ENCODE assay signal across 10 mouse cellular contexts in genomic region chr13:96435793-96436192, GRCm38 (mm10). TPM values are rescaled to one million over a fixed set of nuclear protein-coding genes. Genes with fewer than 3 reads are reported as not detected.
DNase-seq lines count a peak whose midpoint lies in the region; ATAC-seq and TF ChIP-seq lines count a peak whose summit lies in the region.
"Had no signal": no experiment of that assay in that cellular context is flagged by ENCODE, and none has a peak within 500 bp of the region (broad histone marks: within the 10 kb centered on the region; RNA-seq: fewer than 3 reads in every experiment).

No protein-coding gene starts in this region.

- peak; percentile 39 for TF ChIP-seq CTCF in heart, postnatal 0 days (IDR thresholded peaks at IDR 0.05; ENCODE audit: low read depth)

- H3K36me3 ChIP-seq in heart, postnatal 0 days (replicated peaks; ENCODE audit: control insufficient read depth, insufficient read depth, low read length): no peaks in the 10 kb centered on the region

- peaks cover 26% of the 10 kb centered on the region for H3K4me1 ChIP-seq in heart, postnatal 0 days (ENCODE audit: control insufficient read depth, insufficient read depth)

- H3K27ac ChIP-seq in heart, postnatal 0 days (ENCODE audit: low read depth): peak overlapping the region; percentile 44; the same call in 1 of the 2 replicates

- peak; percentile 58 for ATAC-seq in heart, postnatal 0 days (ENCODE audit: insufficient read depth, low read depth)

- no peaks in the 10 kb centered on the region for H3K27me3 ChIP-seq in heart, postnatal 0 days (ENCODE audit: control insufficient read depth, insufficient read depth, low read length)

- WGBS in heart, postnatal 0 days: 23% methylated on average over 12 of the region's 13 CpGs

- no peaks in the 10 kb centered on the region for H3K9me3 ChIP-seq in heart, postnatal 0 days (replicated peaks; ENCODE audit: control insufficient read depth, low read length)

- DNase-seq in right cerebral cortex, postnatal 10 days (ENCODE audit: low spot score in 2 of 2): peak; percentile 46 to 55
- no peak for DNase-seq in right cerebral cortex, adult 18-20 months
- peak; percentile 50 for DNase-seq in heart, postnatal 0 days (ENCODE audit: low spot score)
- DNase-seq in kidney, postnatal 4 days: peak; percentile 59 to 74
- DNase-seq in layer of hippocampus, adult 8-10 months (ENCODE audit: low spot score in 2 of 2): no peak
- DNase-seq in testis, postnatal 14 days (ENCODE audit: low spot score): no peak
- DNase-seq in testis, postnatal 10 days (ENCODE audit: low spot score): no peak
- no peak for DNase-seq in natural killer cell, adult 2 months (ENCODE audit: low spot score in 2 of 2)

- 0 out of 2 replicates have a peak overlapping the region, but pooled peaks have one; percentile 7 for H3K4me3 ChIP-seq in heart, postnatal 0 days (ENCODE audit: low read depth, low read length)

- no peak overlapping the region for H3K9ac ChIP-seq in heart, postnatal 0 days (replicated peaks; ENCODE audit: low read depth, low read length)

- TF ChIP-seq EP300 in heart, postnatal 0 days (IDR thresholded peaks at IDR 0.05; ENCODE audit: low read depth): no peak

- peak overlapping the region; percentile 48 for H3K4me2 ChIP-seq in heart, postnatal 0 days (ENCODE audit: low read depth, low read length)

RNA-seq across cellular contexts. Expression of gene Ankdd1b, which starts 35.2 kb away (rescaled TPM):
- total RNA-seq in heart, postnatal 0 days (2014; rRNA removed; ENCODE audit: low replicate concordance): 0.88 and 5.4 TPM in 2 replicates
- 0.81 and 1.2 TPM in 2 replicates for polyA plus RNA-seq in heart, postnatal 0 days (2015; fragmentation: Nextera tagmentation; extraction: Ambion mirVana)
- under 1 TPM in 2 of 4 experiments, not detected in 2; 0.47 to 0.66 TPM for total RNA-seq in layer of hippocampus, adult 8-10 months (2022)
- polyA plus RNA-seq: neural tube, embryonic 14.5 days had no signal

RNA-seq across cellular contexts. Expression of gene Poc5, which starts 47.7 kb away (rescaled TPM):
- 7.9 and 10.6 TPM in 2 replicates for total RNA-seq in heart, postnatal 0 days (2014; rRNA removed; ENCODE audit: low replicate concordance)
- 5.7 and 7.8 TPM in 2 replicates for polyA plus RNA-seq in heart, postnatal 0 days (2015; fragmentation: Nextera tagmentation; extraction: Ambion mirVana)
- 10 to 100 TPM; 30.1 to 38.8 (median 32.8) TPM for total RNA-seq in layer of hippocampus, adult 8-10 months (2022)

RNA-seq across cellular contexts. Expression of gene Gm17622, which starts 54.7 kb away (rescaled TPM):
- not detected in 2 replicates for total RNA-seq in heart, postnatal 0 days (2014; rRNA removed; ENCODE audit: low replicate concordance)
- not detected in 2 replicates for polyA plus RNA-seq in heart, postnatal 0 days (2015; fragmentation: Nextera tagmentation; extraction: Ambion mirVana)
- total RNA-seq in layer of hippocampus, adult 8-10 months (2022): not detected
- total RNA-seq: left cerebral cortex, postnatal 10 days had no signal
- polyA plus RNA-seq: neural tube, embryonic 14.5 days had no signal

Comparison
In these comparisons a context has a peak if more than half of its experiments do, and no peak if none do; other contexts are left out.
1. DNase-seq: peak in right cerebral cortex, postnatal 10 days (2 of 2), heart, postnatal 0 days (single experiment) and kidney, postnatal 4 days (2 of 2); none in right cerebral cortex, adult 18-20 months (single experiment), layer of hippocampus, adult 8-10 months (0 of 2), testis, postnatal 14 days (single experiment), testis, postnatal 10 days (single experiment) and natural killer cell, adult 2 months (0 of 2).